Mouse (Mus musculus): ENCODE measurements around the gene Phf5a. TPM values are rescaled to one million over a fixed set of nuclear protein-coding genes. Genes with fewer than 3 reads are reported as not detected.
"Not testable (repeated sequence)": the region's sequence is repeated elsewhere in the genome, so short reads cannot be mapped to it uniquely, and the experiment has no call there.

Gene Phf5a
- polyA plus RNA-seq (2016; fragmentation: Nextera tagmentation; extraction: Ambion mirVana), result 154 and 200 TPM in 2 replicates

DNA sequence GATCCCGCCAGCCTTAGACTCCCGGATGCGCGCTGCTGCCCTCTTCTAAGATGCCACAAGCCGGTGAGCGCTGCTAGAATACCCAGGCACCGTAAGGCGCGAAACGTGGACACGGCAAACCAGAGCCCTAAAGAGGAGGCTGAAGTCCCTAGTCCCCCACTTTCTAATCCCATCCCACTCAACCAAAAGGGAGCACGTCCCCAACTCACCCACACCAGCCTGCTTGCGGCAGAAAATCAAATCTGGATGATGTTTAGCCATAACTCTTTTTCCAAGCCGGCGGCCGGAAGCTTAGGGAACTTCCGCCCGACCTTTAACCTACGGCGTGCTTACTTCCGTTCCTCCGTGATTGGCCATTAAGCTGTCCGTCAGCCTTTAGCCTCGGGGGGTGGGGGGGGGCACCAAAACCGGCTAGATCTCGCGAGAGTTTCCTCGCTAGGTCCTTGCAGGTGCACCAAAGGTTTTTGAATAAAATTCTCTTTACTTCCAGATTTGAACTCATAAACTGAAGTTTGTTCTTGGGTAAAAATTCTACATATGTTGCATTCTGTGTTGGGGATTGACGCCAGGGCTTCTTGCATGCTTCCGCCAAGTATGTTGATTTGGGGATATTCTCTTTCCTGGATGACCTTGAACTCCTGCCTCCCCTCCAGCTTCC, at the start of gene Phf5a:
Gene Phf5a (minus strand): TSS at position 308 of the 658 bp plus-strand sequence.
- no peaks in the 10 kb centered on the region for H3K27me3 ChIP-seq (ENCODE audit: insufficient read depth, poor library complexity, severe bottlenecking)
- under 1% methylated on average over 30 of the region's 30 CpGs for WGBS
- DNase-seq (ENCODE audit: low spot score), result peak; percentile 97
- H3K27ac ChIP-seq, result peak within 1 kb of the TSS; percentile 98
- H3K9me3 ChIP-seq, result no peaks in the 10 kb centered on the region
- H3K4me1 ChIP-seq, result peaks cover 7% of the 10 kb centered on the region
- H3K4me3 ChIP-seq, result peak within 1 kb of the TSS; percentile 93
- peaks cover 42% of the 10 kb centered on the region for H3K36me3 ChIP-seq

GRCm38 (mm10) chr15:81921255-81921654, 49.5 kb upstream of the Phf5a start:
- Histone ChIP-seq H3K27ac (no peak overlapping the region), H3K4me1 (peaks cover 15% of the 10 kb centered on the region), H3K36me3 (peaks cover 20% of the 10 kb centered on the region), H3K4me3 (no peak overlapping the region), H3K9me3 (no peaks in the 10 kb centered on the region), H3K27me3 (ENCODE audit: insufficient read depth, poor library complexity, severe bottlenecking) (no peaks in the 10 kb centered on the region)
- DNase-seq (ENCODE audit: low spot score), result no peak
- 70% methylated on average over 5 of the region's 5 CpGs for WGBS

- WGBS, result 89% methylated on average over 10 of the region's 10 CpGs
- Histone ChIP-seq H3K27me3 (ENCODE audit: insufficient read depth, poor library complexity, severe bottlenecking) (no peaks in the 10 kb centered on the region), H3K36me3 (peaks cover 25% of the 10 kb centered on the region), H3K4me3 (no peak overlapping the region), H3K4me1 (peaks cover 14% of the 10 kb centered on the region), H3K9me3 (no peaks in the 10 kb centered on the region), H3K27ac (no peak overlapping the region)
- no peak for DNase-seq (ENCODE audit: low spot score)
Observed at GRCm38 (mm10) chr15:81920546-81921217, 49.0 kb upstream of the Phf5a start.

DNA sequence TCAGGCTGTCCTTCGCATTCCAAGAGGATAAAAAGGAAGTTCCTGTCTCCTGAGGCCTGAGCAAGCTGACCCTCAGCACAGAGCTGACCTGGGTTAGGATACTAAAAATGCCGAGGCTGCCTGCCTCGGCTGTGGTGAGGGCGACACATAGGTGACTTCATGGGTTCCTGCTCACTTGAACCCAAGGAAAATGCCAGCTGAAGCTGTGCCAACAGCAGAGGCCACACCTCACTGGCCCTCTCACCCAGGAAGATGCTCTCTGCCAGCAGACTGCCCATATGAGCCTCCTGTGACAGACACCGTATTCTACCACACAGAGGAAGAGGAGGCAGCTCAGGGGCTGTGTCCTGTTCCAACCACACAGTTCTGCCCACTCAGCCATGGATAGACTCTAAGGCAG, 47.4 kb upstream of the Phf5a start:
- H3K27me3 ChIP-seq (ENCODE audit: insufficient read depth, poor library complexity, severe bottlenecking), result no peaks in the 10 kb centered on the region
- DNase-seq (ENCODE audit: low spot score), result no peak
- H3K36me3 ChIP-seq, result peaks cover 42% of the 10 kb centered on the region
- peaks cover 3% of the 10 kb centered on the region; the same call in 1 of the 2 replicates for H3K4me1 ChIP-seq
- no peak overlapping the region for H3K4me3 ChIP-seq
- H3K9me3 ChIP-seq, result no peaks in the 10 kb centered on the region
- WGBS, result 79% methylated on average over 5 of the region's 5 CpGs
- no peak overlapping the region for H3K27ac ChIP-seq

DNA sequence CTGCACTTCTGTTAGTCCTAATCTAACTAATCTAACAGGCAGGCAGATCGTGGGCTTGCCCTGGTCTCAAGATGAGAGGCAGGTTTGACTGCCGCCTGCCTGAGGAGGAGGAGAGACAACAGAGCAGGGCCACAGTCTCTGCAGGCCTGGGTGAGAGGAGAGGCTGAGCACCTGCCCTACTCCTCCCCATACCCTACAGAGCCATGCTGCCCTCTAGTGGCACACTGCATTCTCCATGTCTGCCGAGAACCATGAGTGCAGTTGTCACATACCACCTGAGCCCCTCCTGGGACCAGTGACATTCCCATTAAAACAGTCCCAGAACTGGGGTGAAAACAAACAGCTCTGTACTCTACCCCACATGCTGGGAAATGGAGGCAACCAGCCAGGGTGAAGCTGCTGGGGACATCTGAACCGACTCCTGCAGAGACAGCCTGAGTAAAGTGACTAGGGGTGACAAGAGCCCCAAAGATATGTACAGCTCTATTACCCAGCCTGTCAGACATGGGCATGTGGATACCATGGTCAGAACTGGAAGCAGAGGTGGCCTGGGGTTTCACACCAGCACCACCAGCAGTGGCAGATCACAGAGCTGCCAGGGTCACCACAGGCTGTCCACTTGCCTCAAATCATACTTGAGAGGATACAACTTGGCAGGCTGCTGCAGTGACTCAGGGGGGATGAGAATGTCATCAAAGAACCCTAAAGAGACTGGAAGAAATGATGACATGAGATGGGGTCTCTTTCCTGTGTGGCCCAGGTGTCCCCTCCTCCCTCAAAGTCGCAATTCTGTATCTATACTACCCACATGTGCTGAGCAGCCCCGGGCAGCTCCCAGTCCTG, 46.1 kb upstream of the Phf5a start:
- Histone ChIP-seq H3K27ac (no peak overlapping the region), H3K27me3 (ENCODE audit: insufficient read depth, poor library complexity, severe bottlenecking) (no peaks in the 10 kb centered on the region), H3K4me3 (no peak overlapping the region), H3K9me3 (no peaks in the 10 kb centered on the region), H3K4me1 (peaks cover 3% of the 10 kb centered on the region; the same call in 1 of the 2 replicates), H3K36me3 (peaks cover 51% of the 10 kb centered on the region)
- WGBS, result 57% methylated on average over 6 of the region's 6 CpGs
- DNase-seq (ENCODE audit: low spot score), result peak; percentile 88

DNA sequence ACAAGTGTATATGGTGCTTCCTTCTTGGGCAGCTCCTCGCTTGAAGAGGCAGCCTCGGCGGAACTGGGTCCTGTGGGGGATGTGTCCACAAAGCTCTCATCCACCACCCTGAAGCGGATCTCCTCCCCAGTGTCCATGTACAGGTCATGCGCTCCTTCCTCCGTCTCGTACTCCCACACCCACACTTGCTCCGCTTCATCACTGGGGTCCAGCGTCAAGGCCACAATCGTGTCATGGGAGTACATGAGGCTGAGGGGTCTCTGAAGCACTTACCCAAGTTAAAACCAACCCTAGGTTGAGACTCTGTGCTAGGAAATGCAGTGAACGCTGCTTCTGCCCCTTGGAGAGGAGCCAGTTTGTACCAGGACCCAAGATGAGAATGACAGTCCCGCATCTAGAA, 45.5 kb upstream of the Phf5a start:
- Histone ChIP-seq H3K4me3 (no peak overlapping the region), H3K27ac (no peak overlapping the region), H3K4me1 (peaks cover 5% of the 10 kb centered on the region; the same call in 1 of the 2 replicates), H3K27me3 (ENCODE audit: insufficient read depth, poor library complexity, severe bottlenecking) (no peaks in the 10 kb centered on the region), H3K9me3 (no peaks in the 10 kb centered on the region), H3K36me3 (peaks cover 54% of the 10 kb centered on the region)
- no peak for DNase-seq (ENCODE audit: low spot score)
- 87% methylated on average over 12 of the region's 12 CpGs for WGBS

- no peaks in the 10 kb centered on the region for H3K9me3 ChIP-seq
- WGBS, result 75% methylated on average over 5 of the region's 5 CpGs
- no peak overlapping the region for H3K4me3 ChIP-seq
- H3K27ac ChIP-seq, result no peak overlapping the region
- H3K27me3 ChIP-seq (ENCODE audit: insufficient read depth, poor library complexity, severe bottlenecking), result no peaks in the 10 kb centered on the region
- H3K4me1 ChIP-seq, result peaks cover 6% of the 10 kb centered on the region; the same call in 1 of the 2 replicates
- H3K36me3 ChIP-seq, result peaks cover 68% of the 10 kb centered on the region
- DNase-seq (ENCODE audit: low spot score), result no peak
Observed at GRCm38 (mm10) chr15:81915663-81916062, 44.0 kb upstream of the Phf5a start.

DNA sequence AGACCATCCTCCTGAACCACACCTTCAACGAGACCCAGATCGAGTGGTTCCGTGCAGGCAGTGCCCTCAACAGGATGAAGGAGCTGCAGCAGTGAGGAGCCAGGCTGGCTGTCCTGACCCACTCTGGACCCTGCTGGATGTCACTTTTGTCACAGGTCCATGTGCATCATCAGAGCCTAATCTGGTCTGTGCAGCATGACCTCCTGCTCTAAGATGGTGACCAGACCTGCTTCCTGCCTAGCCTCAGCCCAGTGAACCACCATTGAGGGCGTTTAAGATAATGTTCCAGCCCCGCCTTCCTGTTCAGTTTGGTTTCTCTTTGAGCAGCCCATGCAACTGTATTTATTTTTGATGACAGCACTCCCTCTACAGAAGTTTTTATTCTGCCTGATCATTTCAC, 43.0 kb upstream of the Phf5a start:
- Histone ChIP-seq H3K4me1 (peaks cover 6% of the 10 kb centered on the region; the same call in 1 of the 2 replicates), H3K36me3 (peaks cover 78% of the 10 kb centered on the region), H3K9me3 (no peaks in the 10 kb centered on the region), H3K27ac (no peak overlapping the region), H3K27me3 (ENCODE audit: insufficient read depth, poor library complexity, severe bottlenecking) (no peaks in the 10 kb centered on the region), H3K4me3 (no peak overlapping the region)
- no peak for DNase-seq (ENCODE audit: low spot score)
- whole genome bisulfite sequencing, result 70% methylated on average over 5 of the region's 5 CpGs

DNA sequence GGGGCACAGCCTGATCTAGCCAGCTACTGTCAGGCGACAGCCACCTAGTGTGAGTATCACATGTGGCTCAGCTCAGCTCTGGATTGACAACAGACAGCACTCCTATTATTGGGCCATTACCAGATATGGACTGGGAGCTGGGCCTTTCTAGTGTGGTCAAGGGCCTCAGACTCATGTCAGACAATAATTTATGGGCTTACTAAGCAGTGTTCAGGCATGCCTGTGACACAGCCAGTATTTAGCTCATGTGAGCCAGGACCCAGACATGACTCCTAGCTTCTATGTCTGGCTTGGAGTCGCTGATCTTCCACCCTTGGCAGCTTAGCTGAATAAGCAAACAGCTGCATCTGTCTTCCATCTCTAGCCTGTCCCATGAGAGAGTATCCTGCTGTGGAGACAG, 40.8 kb upstream of the Phf5a start:
- Histone ChIP-seq H3K27me3 (ENCODE audit: insufficient read depth, poor library complexity, severe bottlenecking) (no peaks in the 10 kb centered on the region), H3K36me3 (peaks cover 99% of the 10 kb centered on the region)
- 67% methylated on average over 2 of the region's 2 CpGs for WGBS

DNA sequence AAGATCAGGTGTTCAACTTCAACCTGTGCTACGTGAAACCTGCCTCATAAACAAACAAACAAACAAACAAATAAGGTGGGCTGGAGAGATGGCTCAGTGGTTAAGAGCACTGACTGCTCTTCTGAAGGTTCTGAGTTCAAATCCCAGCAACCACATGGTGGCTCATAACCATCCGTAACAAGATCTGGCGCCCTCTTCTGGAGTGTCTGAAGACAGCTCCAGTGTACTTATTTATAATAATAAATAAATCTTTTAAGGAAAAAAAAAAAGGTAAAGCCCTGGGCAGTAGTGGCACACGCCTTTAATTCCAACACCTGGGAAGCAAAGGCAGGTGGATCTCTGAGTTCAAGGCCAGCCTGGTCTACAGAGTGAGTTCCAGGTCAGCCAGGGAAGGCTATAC, 37.1 kb upstream of the Phf5a start:
- not testable (repeated sequence) for H3K4me3 ChIP-seq; H3K4me1 ChIP-seq; H3K27me3 ChIP-seq (ENCODE audit: insufficient read depth, poor library complexity, severe bottlenecking); H3K27ac ChIP-seq; DNase-seq (ENCODE audit: low spot score); H3K9me3 ChIP-seq
- 84% methylated on average over 4 of the region's 4 CpGs for WGBS
- peaks cover 99% of the 10 kb centered on the region for H3K36me3 ChIP-seq

More for the DNA sequence above, 40.8 kb upstream of the Phf5a start:
- DNase-seq (ENCODE audit: low spot score), result no peak
- Histone ChIP-seq H3K4me3 (no peak overlapping the region), H3K4me1 (0 out of 2 replicates have a peak, but pooled peaks cover 6% of the 10 kb centered on the region), H3K27ac (no peak overlapping the region), H3K9me3 (no peaks in the 10 kb centered on the region)

GRCm38 (mm10) chr15:81907953-81908352, 36.2 kb upstream of the Phf5a start:
- Histone ChIP-seq H3K4me1 (0 out of 2 replicates have a peak, but pooled peaks cover 2% of the 10 kb centered on the region), H3K27ac (no peak overlapping the region), H3K27me3 (ENCODE audit: insufficient read depth, poor library complexity, severe bottlenecking) (no peaks in the 10 kb centered on the region), H3K9me3 (no peaks in the 10 kb centered on the region), H3K4me3 (no peak overlapping the region), H3K36me3 (peaks cover 99% of the 10 kb centered on the region)
- DNase-seq (ENCODE audit: low spot score), result no peak
- WGBS, result 90% methylated on average over 8 of the region's 8 CpGs

GRCm38 (mm10) chr15:81904939-81905338, 33.2 kb upstream of the Phf5a start:
- no peak overlapping the region for H3K27ac ChIP-seq
- WGBS, result 35% methylated on average over 2 of the region's 2 CpGs
- H3K4me1 ChIP-seq, result no peaks in the 10 kb centered on the region
- no peaks in the 10 kb centered on the region for H3K27me3 ChIP-seq (ENCODE audit: insufficient read depth, poor library complexity, severe bottlenecking)
- DNase-seq (ENCODE audit: low spot score), result no peak
- no peak overlapping the region for H3K4me3 ChIP-seq
- H3K9me3 ChIP-seq, result no peaks in the 10 kb centered on the region
- peaks cover 98% of the 10 kb centered on the region for H3K36me3 ChIP-seq

DNA sequence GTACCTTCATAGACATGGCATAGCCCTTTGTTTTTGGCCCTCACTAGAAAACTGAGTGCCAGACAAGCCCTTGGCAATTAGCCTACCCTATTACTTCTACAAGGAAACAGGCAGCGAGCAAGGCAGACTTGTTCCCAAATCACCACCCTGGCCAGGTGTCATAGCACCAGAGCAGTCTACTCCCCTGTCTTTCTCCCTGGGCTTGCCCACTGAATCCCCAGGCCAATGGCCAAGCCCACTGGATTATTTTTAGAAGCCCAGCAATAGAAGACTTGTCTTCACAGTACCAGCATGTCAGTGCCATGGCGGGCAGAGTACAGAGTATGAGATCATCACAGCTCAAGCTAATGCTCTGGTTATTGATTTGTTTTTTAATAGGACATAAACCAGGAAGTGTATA, 27.0 kb upstream of the Phf5a start:
- Histone ChIP-seq H3K36me3 (peaks cover 92% of the 10 kb centered on the region), H3K27ac (no peak overlapping the region), H3K27me3 (ENCODE audit: insufficient read depth, poor library complexity, severe bottlenecking) (no peaks in the 10 kb centered on the region), H3K4me1 (no peaks in the 10 kb centered on the region), H3K9me3 (no peaks in the 10 kb centered on the region), H3K4me3 (no peak overlapping the region)
- 85% methylated on average over 2 of the region's 2 CpGs for WGBS
- DNase-seq (ENCODE audit: low spot score), result no peak
